Mouse (Mus musculus) kidney, adult 8-10 months (tissue): ENCODE measurements around the gene Btk.

Experiments used
- DNase-seq, 2 experiments: peaks; one replicate each; pipeline ENCODE4 v3.0.0; 2022

Gene Btk

GRCm38 (mm10) chrX:134582888-134583669, at the start of gene Btk:
TSS of gene Btk (minus strand) at chrX:134583570.
- no peak for DNase-seq

GRCm38 (mm10) chrX:134632710-134633109, 49.3 kb upstream of the Btk start:
- no peak for DNase-seq

GRCm38 (mm10) chrX:134628200-134628599, 44.8 kb upstream of the Btk start:
- no peak for DNase-seq

GRCm38 (mm10) chrX:134623350-134623749, 40.0 kb upstream of the Btk start:
- no peak for DNase-seq

- DNase-seq: no peak
Observed at GRCm38 (mm10) chrX:134621685-134622084, 38.3 kb upstream of the Btk start.

GRCm38 (mm10) chrX:134620254-134620865, 37.0 kb upstream of the Btk start:
- DNase-seq: no peak

GRCm38 (mm10) chrX:134619695-134620094, 36.3 kb upstream of the Btk start:
- DNase-seq: no peak

- peak in 1 of 2 experiments; percentile 17 for DNase-seq
Observed at GRCm38 (mm10) chrX:134614306-134614705, 30.9 kb upstream of the Btk start.

GRCm38 (mm10) chrX:134612285-134612959, 29.1 kb upstream of the Btk start:
- peak; percentile 19 to 20 for DNase-seq

GRCm38 (mm10) chrX:134610984-134611383, 27.6 kb upstream of the Btk start:
- no peak for DNase-seq

- DNase-seq: peak in 1 of 2 experiments; percentile 24
Observed at GRCm38 (mm10) chrX:134609472-134609871, 26.1 kb upstream of the Btk start.

GRCm38 (mm10) chrX:134601380-134602120, 18.2 kb upstream of the Btk start:
- DNase-seq: no peak

GRCm38 (mm10) chrX:134600659-134601379, 17.4 kb upstream of the Btk start, which contains the start of the genes Gla and Hnrnph2:
TSS of gene Gla (minus strand) at chrX:134601125.
TSS of gene Hnrnph2 (plus strand) at chrX:134601179.
- peak; percentile 94 to 95 for DNase-seq

GRCm38 (mm10) chrX:134599922-134600565, 16.7 kb upstream of the Btk start:
- DNase-seq: no peak

- no peak for DNase-seq
Observed at GRCm38 (mm10) chrX:134589836-134590235, 6.5 kb upstream of the Btk start.

GRCm38 (mm10) chrX:134588997-134589396, 5.6 kb upstream of the Btk start:
- DNase-seq: no peak

GRCm38 (mm10) chrX:134588261-134588660, 4.9 kb upstream of the Btk start:
- DNase-seq: no peak

GRCm38 (mm10) chrX:134586447-134586846, 3.1 kb upstream of the Btk start:
- no peak for DNase-seq

- DNase-seq: peak; percentile 88 to 90
Observed at GRCm38 (mm10) chrX:134585103-134586002, 2.0 kb upstream of the Btk start, which contains the start of gene Rpl36a. TSS of gene Rpl36a (plus strand) at chrX:134585654.

GRCm38 (mm10) chrX:134582270-134582669, 1.1 kb downstream of the Btk start:
- no peak for DNase-seq
